Mouse (Mus musculus) embryonic fibroblast, embryonic 13.5 days (primary cell): ENCODE data around the gene Rbm4. TPM values are rescaled to one million over a fixed set of nuclear protein-coding genes. Genes with fewer than 3 reads are reported as not detected.

Source experiments
- H3K27ac ChIP-seq: 2 replicates; pipeline ENCODE4 v1.5.1; 2012; ENCODE audit warnings: low read length, control low read depth, inconsistent platforms; ENCODE audit not compliant: insufficient read depth
- H3K4me1 ChIP-seq: 2 replicates; pipeline ENCODE4 v1.6.1; 2011; ENCODE audit warnings: low read length; ENCODE audit not compliant: control insufficient read depth, insufficient read depth
- H3K4me3 ChIP-seq: 2 replicates; pipeline ENCODE4 v1.5.1; 2011; ENCODE audit warnings: mild to moderate bottlenecking, control low read depth, low read length; ENCODE audit not compliant: insufficient read depth
- CTCF ChIP-seq: IDR thresholded peaks from 2 replicates; pipeline ENCODE4 v1.5.1; 2011; ENCODE audit warnings: mild to moderate bottlenecking, control low read depth, low read length, moderate library complexity, borderline replicate concordance; ENCODE audit not compliant: insufficient read depth
- POLR2A ChIP-seq: IDR thresholded peaks from 2 replicates; pipeline ENCODE4 v1.6.1; 2011; ENCODE audit warnings: low read depth, mild to moderate bottlenecking, control low read depth, low read length, moderate library complexity
- polyA plus RNA-seq: library from polyadenylated mRNA; stranded (reverse); fragments of >200 nt; gene quantifications from 2 replicates; pipeline ENCODE4 v1.2.4, GENCODE M21; 2011; ENCODE audit warnings: low read depth; ENCODE audit not compliant: missing spikeins, insufficient read length

The Rbm4 gene
- polyA plus RNA-seq, 1 experiment, result 48.3 TPM

DNA sequence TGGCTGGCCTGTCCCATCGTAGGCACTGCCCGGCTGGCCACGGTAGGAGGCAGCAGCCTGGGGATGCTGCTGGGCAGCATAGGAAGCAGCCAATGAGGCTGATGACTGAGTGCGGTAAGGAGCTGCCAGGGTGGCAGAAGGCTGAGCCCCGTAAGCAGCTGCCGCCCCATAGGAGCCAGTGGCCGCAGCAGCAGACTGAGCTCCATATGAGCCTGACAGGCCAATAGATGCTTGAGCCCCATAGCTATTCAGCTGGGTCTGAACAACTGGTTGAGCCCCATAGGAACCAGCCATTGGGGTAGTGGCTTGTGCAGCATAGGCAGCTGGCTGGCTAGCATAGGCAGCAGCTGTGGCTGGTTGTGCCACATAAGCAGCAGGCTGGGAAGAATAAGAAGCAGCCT lies 9.0 kb upstream of the Rbm4 start:
- TF ChIP-seq POLR2A (no peak), CTCF (no peak)
- no peak overlapping the region for H3K27ac ChIP-seq
- no peak overlapping the region for H3K4me3 ChIP-seq
- no peaks in the 10 kb centered on the region for H3K4me1 ChIP-seq

DNA sequence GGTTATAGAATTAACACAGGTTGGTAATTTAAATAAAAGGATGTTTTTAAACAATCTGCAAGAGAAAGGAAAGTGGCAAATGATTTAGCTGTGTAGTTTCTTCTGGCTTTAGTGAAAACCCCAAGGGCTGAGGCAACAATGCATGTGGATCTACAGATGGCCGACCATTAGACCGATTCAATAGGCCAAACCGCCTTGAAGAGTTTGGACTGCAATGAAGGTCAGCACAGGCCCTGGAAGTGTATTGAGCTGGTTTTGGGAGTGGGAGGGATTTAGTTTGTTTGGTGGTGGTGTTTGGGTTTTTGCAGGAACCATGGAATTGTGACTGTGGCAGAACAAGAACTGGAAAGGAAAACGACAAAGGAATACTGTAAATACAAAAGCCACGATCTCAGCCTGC lies 5.4 kb upstream of the Rbm4 start:
- H3K27ac ChIP-seq, result no peak overlapping the region
- no peak overlapping the region for H3K4me3 ChIP-seq
- TF ChIP-seq POLR2A, result no peak
- TF ChIP-seq CTCF, result no peak
- no peaks in the 10 kb centered on the region for H3K4me1 ChIP-seq

DNA sequence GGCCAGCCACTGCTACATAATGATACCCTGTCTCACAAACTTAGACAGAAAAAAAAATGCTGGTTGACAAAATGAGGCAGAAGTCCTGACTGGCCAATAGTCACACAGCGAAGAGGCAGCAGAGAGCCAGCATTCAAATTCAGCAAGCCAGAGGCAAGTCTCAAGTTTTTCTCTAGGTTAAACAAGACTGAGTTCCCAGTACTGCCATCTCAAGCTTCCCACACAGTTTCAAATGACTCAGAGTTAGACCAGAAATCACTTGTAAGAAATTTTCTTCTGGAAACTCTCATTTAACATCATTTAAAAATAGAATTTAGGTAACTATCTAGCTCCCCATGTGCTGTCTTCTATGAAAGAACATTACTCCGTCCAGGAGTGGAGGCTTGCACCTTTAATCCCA lies 4.1 kb upstream of the Rbm4 start:
- peak overlapping the region; percentile 9; the same call in 1 of the 2 replicates for H3K27ac ChIP-seq
- no peak for TF ChIP-seq CTCF
- TF ChIP-seq POLR2A, result no peak
- H3K4me3 ChIP-seq, result no peak overlapping the region
- no peaks in the 10 kb centered on the region for H3K4me1 ChIP-seq

DNA sequence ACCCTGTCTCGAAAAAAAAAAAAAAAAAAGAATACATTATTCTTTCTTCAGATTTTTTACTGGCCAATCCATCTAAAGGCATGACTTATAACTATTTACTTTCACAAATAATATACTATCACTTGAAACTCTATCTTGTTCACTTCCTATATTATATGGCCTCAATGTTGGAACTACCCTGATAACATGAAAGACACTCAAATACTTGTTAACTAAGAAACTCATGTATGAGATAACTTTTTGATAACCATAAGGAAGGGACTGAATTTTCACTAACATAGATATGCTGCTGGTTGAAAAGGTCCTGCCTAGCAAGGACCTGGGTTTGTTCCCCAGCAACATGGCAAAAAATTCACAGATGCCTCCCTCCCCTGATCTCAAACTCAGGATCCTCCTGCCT lies 2.2 kb upstream of the Rbm4 start:
- Histone ChIP-seq H3K4me3 (no peak overlapping the region), H3K4me1 (0 out of 2 replicates have a peak, but pooled peaks cover 2% of the 10 kb centered on the region), H3K27ac (no peak overlapping the region)
- TF ChIP-seq CTCF (no peak), POLR2A (no peak)

DNA sequence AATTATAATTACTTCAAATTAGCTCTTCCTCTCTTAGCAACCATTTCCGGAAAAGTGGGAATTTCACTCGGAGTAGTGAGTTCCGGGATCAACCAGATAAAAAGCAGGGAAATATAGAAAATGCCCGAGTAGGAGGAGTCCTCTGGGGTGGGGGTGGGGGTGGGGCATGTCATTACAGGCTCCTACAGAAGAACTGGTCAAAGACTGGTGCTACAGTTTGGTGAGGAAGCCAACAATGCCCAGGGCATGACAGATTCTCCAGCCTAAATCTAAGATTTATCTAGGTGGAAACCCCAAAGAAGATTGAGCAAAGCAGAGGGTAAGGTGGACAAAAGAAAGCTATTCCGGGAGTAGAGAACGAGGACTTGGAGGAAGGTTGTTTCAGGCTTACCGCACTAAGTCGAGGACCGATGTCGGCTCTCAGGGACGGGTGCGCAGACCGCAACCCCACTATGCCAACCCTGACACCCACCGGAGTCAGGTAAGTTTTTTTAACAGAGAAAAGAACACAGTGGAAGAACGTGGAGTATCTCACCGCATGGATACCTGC lies 345 bp downstream of the Rbm4 start:
- 0 out of 2 replicates have a peak, but pooled peaks cover 2% of the 10 kb centered on the region for H3K4me1 ChIP-seq
- peak overlapping the region; percentile 85 for H3K27ac ChIP-seq
- TF ChIP-seq POLR2A (peak; percentile 76; the same call in 1 of the 2 replicates), CTCF (no peak)
- H3K4me3 ChIP-seq, result peak overlapping the region; percentile 96

DNA sequence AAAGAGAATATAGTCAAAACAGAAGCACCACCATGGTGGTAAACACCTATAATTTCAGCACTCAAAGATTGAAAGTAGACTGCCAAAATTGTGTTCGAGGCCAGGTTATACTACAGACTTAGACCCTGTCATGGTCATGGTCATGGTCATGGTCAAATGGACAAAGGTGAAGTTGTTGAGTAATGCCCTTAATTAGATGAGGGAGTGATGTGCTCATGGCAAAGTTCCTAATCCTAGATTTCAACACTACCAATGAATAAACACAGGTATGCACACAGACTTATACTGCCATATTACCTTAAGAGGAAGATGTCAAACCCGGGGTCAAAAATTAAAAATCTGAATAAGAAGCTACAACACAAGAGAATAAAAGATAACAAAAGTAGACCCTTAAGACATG lies 7.4 kb downstream of the Rbm4 start:
- 0 out of 2 replicates have a peak, but pooled peaks cover under 1% of the 10 kb centered on the region for H3K4me1 ChIP-seq
- TF ChIP-seq POLR2A, result no peak
- no peak for TF ChIP-seq CTCF
- H3K4me3 ChIP-seq, result no peak overlapping the region
- H3K27ac ChIP-seq, result no peak overlapping the region

DNA sequence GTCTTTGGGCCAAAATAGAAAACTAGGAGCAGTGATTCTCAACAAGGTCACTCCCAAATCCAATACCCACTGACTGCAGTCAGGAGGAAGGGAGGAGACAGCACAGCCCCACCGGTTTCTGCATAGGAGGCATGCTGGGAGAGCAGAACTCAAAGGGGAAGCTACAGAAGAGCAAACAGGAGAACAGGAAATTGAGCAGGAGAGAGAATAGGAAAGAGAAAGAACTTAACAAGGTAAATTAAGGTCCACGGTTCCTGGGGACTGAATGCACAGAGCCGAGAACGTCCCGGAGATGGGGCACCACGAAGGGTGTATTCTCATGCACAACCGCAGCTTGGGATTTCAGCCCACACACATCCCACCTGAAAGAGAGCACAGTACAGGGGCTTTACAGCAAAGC lies 8.5 kb downstream of the Rbm4 start:
- Histone ChIP-seq H3K4me1 (no peaks in the 10 kb centered on the region), H3K4me3 (no peak overlapping the region), H3K27ac (no peak overlapping the region)
- no peak for TF ChIP-seq CTCF
- TF ChIP-seq POLR2A, result no peak

DNA sequence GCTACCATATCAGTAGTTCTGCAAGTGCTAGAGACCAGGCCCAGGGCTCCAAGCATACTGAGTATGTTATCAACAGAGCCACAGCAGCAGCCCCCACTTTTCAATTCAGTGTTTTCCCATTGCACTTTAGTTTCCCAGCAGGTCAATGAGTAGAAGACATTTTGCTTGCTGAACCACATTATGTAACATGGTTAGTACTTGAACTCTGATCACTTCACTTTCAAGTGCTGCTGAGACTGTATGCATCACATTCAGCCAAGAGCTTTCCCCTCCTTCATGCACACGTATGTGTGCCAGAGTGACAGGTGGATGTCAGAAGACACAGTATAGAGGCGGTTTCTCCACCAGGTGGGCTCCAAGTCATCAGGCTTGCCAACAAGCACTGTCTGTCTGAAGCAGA lies 10.8 kb downstream of the Rbm4 start:
- no peak for TF ChIP-seq CTCF
- Histone ChIP-seq H3K4me1 (no peaks in the 10 kb centered on the region), H3K27ac (no peak overlapping the region), H3K4me3 (no peak overlapping the region)

DNA sequence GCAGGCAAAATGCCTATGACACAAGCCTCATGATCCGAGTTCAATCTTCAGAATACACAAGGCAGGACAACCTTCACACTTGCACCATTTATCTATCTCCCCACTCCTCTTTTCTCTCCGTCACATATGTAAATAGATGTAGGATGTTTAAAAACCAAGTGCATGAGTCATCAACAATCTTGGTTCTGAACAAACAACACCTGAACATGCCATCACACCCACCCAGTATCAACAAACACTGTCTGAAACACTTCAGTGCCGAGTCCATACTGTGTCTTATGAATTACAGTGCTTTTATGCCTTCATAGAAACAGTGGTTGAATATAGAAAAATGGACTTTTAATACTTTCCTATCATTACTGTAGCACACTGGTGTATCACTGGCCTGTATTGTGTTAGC lies 20.9 kb downstream of the Rbm4 start:
- Histone ChIP-seq H3K27ac (no peak overlapping the region), H3K4me3 (no peak overlapping the region), H3K4me1 (no peaks in the 10 kb centered on the region)
- no peak for TF ChIP-seq POLR2A
- no peak for TF ChIP-seq CTCF

DNA sequence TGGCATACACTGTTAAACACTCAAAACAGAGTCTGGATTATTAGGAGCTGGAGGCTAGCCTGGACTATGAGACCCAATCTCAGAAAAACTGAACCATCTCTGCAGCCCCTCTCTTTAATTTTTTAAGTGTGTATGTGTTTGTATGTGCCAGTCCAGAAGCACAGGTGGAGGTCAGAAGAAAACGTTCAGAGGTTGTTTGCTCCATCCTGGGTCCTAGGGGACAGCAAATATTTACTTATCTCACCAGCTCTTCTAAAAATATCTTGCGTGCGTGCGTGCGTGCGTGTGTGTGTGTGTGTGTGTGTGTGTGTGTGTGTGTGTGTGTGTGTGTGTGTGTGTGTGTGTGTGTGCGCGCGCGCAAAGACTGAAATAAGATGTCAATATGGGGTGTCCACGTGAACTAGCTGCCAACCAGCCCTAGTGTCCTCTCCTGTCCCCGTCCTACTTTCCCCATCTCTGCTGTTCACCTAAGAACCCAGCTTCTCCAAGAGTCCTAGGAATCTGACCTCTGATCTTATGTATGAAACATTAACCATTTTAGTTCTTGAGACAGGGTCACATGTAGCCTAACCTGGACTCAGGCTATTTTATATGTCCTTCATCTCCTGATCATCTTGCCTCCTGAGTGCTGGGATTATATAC lies 26.1 kb downstream of the Rbm4 start:
- Histone ChIP-seq H3K4me3 (no peak overlapping the region), H3K4me1 (no peaks in the 10 kb centered on the region), H3K27ac (no peak overlapping the region)
- no peak for TF ChIP-seq CTCF
- no peak for TF ChIP-seq POLR2A
